Mouse (Mus musculus) CH12.LX (cell line): Measurements from ENCODE around the gene Helz2. TPM values are rescaled to one million over a fixed set of nuclear protein-coding genes. Genes with fewer than 3 reads are reported as not detected.
A peak's percentile ranks its signal among the peaks of the same experiment; 100 is the strongest.

Experiments
- DNase-seq: peaks from one replicate; pipeline ENCODE4 v3.0.0-alpha.2; 2013; ENCODE audit errors: extremely low read depth
- H3K27ac ChIP-seq: 2 replicates; pipeline ENCODE4 v1.5.1; 2012; ENCODE audit warnings: low read depth, mild to moderate bottlenecking, control low read depth, moderate library complexity; ENCODE audit not compliant: insufficient read depth
- H3K27me3 ChIP-seq: replicated peaks from 2 replicates; pipeline ENCODE3; 2012; ENCODE audit warnings: inconsistent platforms
- H3K36me3 ChIP-seq, 2 experiments: replicated peaks in 1 of 2; 2 replicates each; pipeline versions ENCODE3 to v1.6.1; 2012; ENCODE audit warnings: inconsistent platforms in 1 of 2, low read length in 1 of 2, mild to moderate bottlenecking in 1 of 2, mixed read lengths in 1 of 2, moderate library complexity in 1 of 2; ENCODE audit not compliant: control insufficient read depth in 1 of 2, insufficient read depth in 1 of 2
- H3K4me1 ChIP-seq, 2 experiments: 2 replicates each; pipeline ENCODE4 v1.6.1; 2012; ENCODE audit warnings: inconsistent platforms in 1 of 2, moderate library complexity in 1 of 2; ENCODE audit not compliant: insufficient read depth in 2 of 2, control insufficient read depth in 1 of 2
- H3K4me2 ChIP-seq: 2 replicates; pipeline ENCODE4 v1.6.1; 2012; ENCODE audit warnings: low read depth, mild to moderate bottlenecking, control low read depth; ENCODE audit not compliant: poor library complexity, insufficient read depth, severe bottlenecking
- H3K4me3 ChIP-seq, 3 experiments: fragments of 150-350 bp in 1 of 3; sonication (generic) in 1 of 3; replicated peaks in 1 of 3; 2 replicates each; pipeline versions ENCODE3 to v1.5.1; 2011 to 2012; ENCODE audit warnings: low read depth in 2 of 3, low read length in 2 of 3, mild to moderate bottlenecking in 2 of 3, moderate library complexity in 2 of 3, control low read depth in 1 of 3, improper control_type of control experiment in 1 of 3, inconsistent platforms in 1 of 3, mixed read lengths in 1 of 3; ENCODE audit not compliant: poor library complexity in 1 of 3
- H3K79me2 ChIP-seq: replicated peaks from 2 replicates; pipeline ENCODE4 v1.6.1; 2012; ENCODE audit warnings: mild to moderate bottlenecking, moderate library complexity; ENCODE audit not compliant: control insufficient read depth, poor library complexity, insufficient read depth, severe bottlenecking; ENCODE audit errors: extremely low read depth
- H3K9ac ChIP-seq: 2 replicates; pipeline ENCODE4 v1.6.1; 2012; ENCODE audit warnings: low read depth, mild to moderate bottlenecking, control low read depth, moderate library complexity; ENCODE audit not compliant: insufficient read depth
- H3K9me3 ChIP-seq: replicated peaks from 2 replicates; pipeline ENCODE3; 2012; ENCODE audit warnings: low read length, inconsistent platforms, mixed read lengths
- BHLHE40 ChIP-seq: IDR thresholded peaks from 2 replicates; pipeline ENCODE4 v1.6.1; 2011; ENCODE audit warnings: mild to moderate bottlenecking, low read depth, low read length, improper control_type of control experiment
- CHD1 ChIP-seq: IDR thresholded peaks from 2 replicates; pipeline ENCODE4 v1.6.1; 2012; ENCODE audit warnings: low read depth, low read length, improper control_type of control experiment, inconsistent platforms
- CHD2 ChIP-seq: IDR thresholded peaks from 2 replicates; pipeline ENCODE4 v1.6.1; 2011; ENCODE audit warnings: low read length, improper control_type of control experiment
- CTCF ChIP-seq, 2 experiments: IDR thresholded peaks in 1 of 2; conservative IDR thresholded peaks in 1 of 2; 2 replicates each; pipeline ENCODE4 v1.5.1; 2011 to 2012; ENCODE audit warnings: low read depth in 2 of 2, low read length in 2 of 2, improper control_type of control experiment in 1 of 2, inconsistent platforms in 1 of 2, mild to moderate bottlenecking in 1 of 2, moderate library complexity in 1 of 2
- E2F4 ChIP-seq: IDR thresholded peaks from 2 replicates; pipeline ENCODE4 v1.6.1; 2011; ENCODE audit warnings: low read depth, low read length, improper control_type of control experiment; ENCODE audit not compliant: insufficient replicate concordance
- ELF1 ChIP-seq: IDR thresholded peaks from 2 replicates; pipeline ENCODE4 v1.6.1; 2014; ENCODE audit warnings: low read depth, mild to moderate bottlenecking, inconsistent platforms, low read length, improper control_type of control experiment
- EP300 ChIP-seq: IDR thresholded peaks from 2 replicates; pipeline ENCODE4 v1.6.1; 2011; ENCODE audit warnings: low read length, improper control_type of control experiment
- ETS1 ChIP-seq: conservative IDR thresholded peaks from 2 replicates; pipeline ENCODE4 v1.6.1; 2012; ENCODE audit warnings: low read depth, mild to moderate bottlenecking, inconsistent platforms, low read length, improper control_type of control experiment, moderate library complexity
- GABPA ChIP-seq: IDR thresholded peaks from 2 replicates; pipeline ENCODE4 v1.6.1; 2012; ENCODE audit warnings: low read depth, low read length, improper control_type of control experiment, inconsistent platforms; ENCODE audit not compliant: insufficient replicate concordance
- IRF4 ChIP-seq: IDR thresholded peaks from 2 replicates; pipeline ENCODE4 v1.6.1; 2014; ENCODE audit warnings: low read depth, mild to moderate bottlenecking, inconsistent platforms, low read length, improper control_type of control experiment
- JUN ChIP-seq: IDR thresholded peaks from 2 replicates; pipeline ENCODE4 v1.6.1; 2011; ENCODE audit warnings: low read depth, mild to moderate bottlenecking, low read length, improper control_type of control experiment, moderate library complexity; ENCODE audit not compliant: insufficient read depth
- KAT2A ChIP-seq: IDR thresholded peaks from 2 replicates; pipeline ENCODE4 v1.6.1; 2012; ENCODE audit warnings: low read length, improper control_type of control experiment, inconsistent platforms; ENCODE audit not compliant: insufficient replicate concordance
- MAFK ChIP-seq: IDR thresholded peaks from 2 replicates; pipeline ENCODE4 v1.6.1; 2011; ENCODE audit warnings: low read length, improper control_type of control experiment; ENCODE audit not compliant: insufficient replicate concordance
- MAX ChIP-seq: IDR thresholded peaks from 2 replicates; pipeline ENCODE4 v1.6.1; 2011; ENCODE audit warnings: low read length, improper control_type of control experiment
- MAZ ChIP-seq: IDR thresholded peaks from 2 replicates; pipeline ENCODE4 v1.6.1; 2012; ENCODE audit warnings: low read depth, mild to moderate bottlenecking, inconsistent platforms, low read length, improper control_type of control experiment, moderate library complexity
- MEF2A ChIP-seq: IDR thresholded peaks from 2 replicates; pipeline ENCODE4 v1.6.1; 2014; ENCODE audit warnings: low read depth, mild to moderate bottlenecking, inconsistent platforms, low read length, improper control_type of control experiment, borderline replicate concordance
- MXI1 ChIP-seq: IDR thresholded peaks from 2 replicates; pipeline ENCODE4 v1.6.1; 2011; ENCODE audit warnings: mild to moderate bottlenecking, low read depth, low read length, improper control_type of control experiment
- MYC ChIP-seq: IDR thresholded peaks from 2 replicates; pipeline ENCODE4 v1.6.1; 2011; ENCODE audit warnings: low read depth, mild to moderate bottlenecking, improper control_type of control experiment, low read length
- NRF1 ChIP-seq: IDR thresholded peaks from 2 replicates; pipeline ENCODE4 v1.6.1; 2014; ENCODE audit warnings: low read depth, mild to moderate bottlenecking, inconsistent platforms, low read length, improper control_type of control experiment, moderate library complexity
- POLR2A ChIP-seq: IDR thresholded peaks from 2 replicates; pipeline ENCODE4 v1.6.1; 2011; ENCODE audit warnings: low read depth, mild to moderate bottlenecking, improper control_type of control experiment, low read length
- POLR2AphosphoS2 ChIP-seq: IDR thresholded peaks from 2 replicates; pipeline ENCODE4 v1.6.1; 2011; ENCODE audit warnings: low read depth, low read length, improper control_type of control experiment
- RAD21 ChIP-seq: IDR thresholded peaks from 2 replicates; pipeline ENCODE4 v1.6.1; 2011; ENCODE audit warnings: low read depth, mild to moderate bottlenecking, low read length, improper control_type of control experiment, moderate library complexity
- RCOR1 ChIP-seq: conservative IDR thresholded peaks from 2 replicates; pipeline ENCODE4 v1.6.1; 2012; ENCODE audit warnings: low read depth, mild to moderate bottlenecking, inconsistent platforms, low read length, improper control_type of control experiment
- SIN3A ChIP-seq: IDR thresholded peaks from 2 replicates; pipeline ENCODE4 v1.6.1; 2012; ENCODE audit warnings: low read length, improper control_type of control experiment, inconsistent platforms
- SMC3 ChIP-seq: IDR thresholded peaks from 2 replicates; pipeline ENCODE4 v1.6.1; 2011; ENCODE audit warnings: low read depth, low read length, improper control_type of control experiment
- TBP ChIP-seq: conservative IDR thresholded peaks from 2 replicates; pipeline ENCODE4 v1.6.1; 2011; ENCODE audit warnings: low read depth, low read length, improper control_type of control experiment
- TCF12 ChIP-seq: IDR thresholded peaks from 2 replicates; pipeline ENCODE4 v1.6.1; 2014; ENCODE audit warnings: low read depth, mild to moderate bottlenecking, inconsistent platforms, low read length, improper control_type of control experiment
- UBTF ChIP-seq: IDR thresholded peaks from 2 replicates; pipeline ENCODE4 v1.6.1; 2012; ENCODE audit warnings: low read depth, mild to moderate bottlenecking, inconsistent platforms, low read length, improper control_type of control experiment, moderate library complexity
- USF1 ChIP-seq: IDR thresholded peaks from 2 replicates; pipeline ENCODE4 v1.6.1; 2014; ENCODE audit warnings: low read depth, mild to moderate bottlenecking, inconsistent platforms, low read length, improper control_type of control experiment
- USF2 ChIP-seq: conservative IDR thresholded peaks from 2 replicates; pipeline ENCODE4 v1.6.1; 2011; ENCODE audit warnings: low read depth, low read length, improper control_type of control experiment
- ZKSCAN1 ChIP-seq: IDR thresholded peaks from 2 replicates; pipeline ENCODE4 v1.6.1; 2012; ENCODE audit warnings: low read depth, inconsistent platforms, low read length, improper control_type of control experiment, borderline replicate concordance
- ZMIZ1 ChIP-seq: IDR thresholded peaks from 2 replicates; pipeline ENCODE4 v1.6.1; 2012; ENCODE audit warnings: low read depth, mild to moderate bottlenecking, inconsistent platforms, low read length, improper control_type of control experiment
- ZNF384 ChIP-seq: IDR thresholded peaks from 2 replicates; pipeline ENCODE4 v1.6.1; 2012; ENCODE audit warnings: low read depth, low read length, improper control_type of control experiment, inconsistent platforms
- dilution Hi-C: fragments of 300-500 bp; cut with MboI; formaldehyde crosslinking; loops from 2 replicates; pipeline ENCODE4 v1.14.3; 2020; ENCODE audit warnings: low sequenced_read_pairs; ENCODE audit not compliant: extremely low pct_unique_long_range_greater_than_20kb, extremely low pct_ligation_motif_present
- in situ Hi-C: fragments of 300-500 bp; cut with MboI; formaldehyde crosslinking; loops from 3 replicates; pipeline ENCODE4 v1.14.3; 2019; ENCODE audit warnings: low sequenced_read_pairs, low pct_ligation_motif_present, low pct_unique_long_range_greater_than_20kb, mixed read lengths
- polyA plus RNA-seq: library from polyadenylated mRNA; unstranded; fragments of >175 nt; gene quantifications from 2 replicates; pipeline ENCODE4 v1.2.1, GENCODE M21; 2012; ENCODE audit warnings: low read depth; ENCODE audit not compliant: insufficient read length
- total RNA-seq, 2 experiments: library from RNA; depleted of rRNA; stranded (reverse); fragments of 300-350 nt in 1 of 2; fragments of >200 nt in 1 of 2; gene quantifications; 2 replicates each; pipeline ENCODE4 v1.2.3; 2012 to 2014

Gene Helz2
- total and polyA plus RNA-seq, 3 experiments = 5.6 to 18.3 (median 18.0) TPM

GRCm38 (mm10) chr2:181219538-181220216, 22.1 kb downstream of the Helz2 start, which contains the start of gene Fndc11:
Fndc11 (plus strand) TSS chr2:181220013.
- DNase-seq = no peak
- in situ Hi-C loops = no loop called here

GRCm38 (mm10) chr2:181218881-181219485, 22.8 kb downstream of the Helz2 start:
- in situ Hi-C loops (no loop called here), dilution Hi-C loops (no loop called here)
- TF ChIP-seq MAX = no peak
- TF ChIP-seq UBTF = no peak
- no peak for TF ChIP-seq TCF12
- no peak for TF ChIP-seq ZMIZ1
- TF ChIP-seq ZKSCAN1 = no peak
- TF ChIP-seq TBP = no peak
- no peak for TF ChIP-seq CHD2
- TF ChIP-seq USF1 = no peak
- no peak for TF ChIP-seq KAT2A
- TF ChIP-seq ETS1 = no peak
- TF ChIP-seq ELF1 = no peak
- TF ChIP-seq E2F4 = no peak
- no peak for TF ChIP-seq USF2
- no peak for TF ChIP-seq POLR2A
- Histone ChIP-seq H3K9me3 (no peaks in the 10 kb centered on the region), H3K9ac (no peak overlapping the region), H3K4me1 (peaks cover 8 to 16% of the 10 kb centered on the region in 2 experiments), H3K27me3 (no peaks in the 10 kb centered on the region), H3K27ac (no peak overlapping the region), H3K79me2 (no peaks in the 10 kb centered on the region), H3K36me3 (peaks cover 0 to 15% of the 10 kb centered on the region in 2 experiments), H3K4me2 (no peak overlapping the region), H3K4me3 (no peak overlapping the region)
- no peak for DNase-seq

More at GRCm38 (mm10) chr2:181219538-181220216, 22.1 kb downstream of the Helz2 start, which contains the start of gene Fndc11:
- peak in 1 of 2 experiments; percentile 42; a peak in 2 of 4 replicates for TF ChIP-seq CTCF (conservative IDR thresholded peaks at IDR 0.05 in 1 of 2, IDR thresholded peaks at IDR 0.05 in 1 of 2; ENCODE audit: low read depth in 2 of 2, low read length in 2 of 2)
- TF ChIP-seq MYC = no peak
- no peak for TF ChIP-seq USF2
- TF ChIP-seq CHD1 = no peak
- TF ChIP-seq KAT2A = no peak
- TF ChIP-seq MAX = no peak
- no peak for TF ChIP-seq JUN
- peak; percentile 73 for TF ChIP-seq MXI1
- no peak; the same call in 1 of the 2 replicates for TF ChIP-seq POLR2A
- 0 out of 2 replicates have a peak, but pooled peaks have one; percentile 11 for TF ChIP-seq SMC3
- TF ChIP-seq BHLHE40 = no peak
- TF ChIP-seq MAFK = no peak
- no peak for TF ChIP-seq USF1
- peak; percentile 44; the same call in 1 of the 2 replicates for TF ChIP-seq CHD2
- no peak for TF ChIP-seq POLR2AphosphoS2
- TF ChIP-seq NRF1 = no peak
- TF ChIP-seq TBP = no peak
- peak; percentile 37 for TF ChIP-seq RAD21
- no peak for TF ChIP-seq E2F4
- TF ChIP-seq EP300 = no peak
- TF ChIP-seq ZNF384 = no peak
- no peak for TF ChIP-seq RCOR1
- no peak for TF ChIP-seq IRF4
- TF ChIP-seq MAZ = no peak
- TF ChIP-seq MEF2A = no peak
- no peak for TF ChIP-seq ZKSCAN1
- no peak for TF ChIP-seq GABPA
- peak; percentile 66 for TF ChIP-seq ELF1
- peak; percentile 43; the same call in 1 of the 2 replicates for TF ChIP-seq TCF12
- no peak for TF ChIP-seq SIN3A
- TF ChIP-seq ZMIZ1 = no peak; the same call in 1 of the 2 replicates
- dilution Hi-C loops = no loop called here
- peak within 1 kb of the TSS; percentile 60 for H3K9ac ChIP-seq
- H3K4me3 ChIP-seq = no peak within 1 kb of the TSS
- H3K79me2 ChIP-seq = no peaks in the 10 kb centered on the region
- no peaks in the 10 kb centered on the region for H3K9me3 ChIP-seq
- H3K4me1 ChIP-seq = peaks cover 8 to 16% of the 10 kb centered on the region in 2 experiments
- H3K27me3 ChIP-seq = no peaks in the 10 kb centered on the region
- H3K4me2 ChIP-seq = peak within 1 kb of the TSS; percentile 24
- no peak within 1 kb of the TSS for H3K27ac ChIP-seq
- peaks cover 0 to 16% of the 10 kb centered on the region in 2 experiments for H3K36me3 ChIP-seq
